Mouse (Mus musculus): ENCODE results near the gene Pias3. TPM values are rescaled to one million over a fixed set of nuclear protein-coding genes. Genes with fewer than 3 reads are reported as not detected.
A peak's percentile ranks its signal among the peaks of the same experiment; 100 is the strongest.

Pias3 gene
- polyA plus RNA-seq, 1 experiment from 2014 or later, result 28.2 TPM

DNA sequence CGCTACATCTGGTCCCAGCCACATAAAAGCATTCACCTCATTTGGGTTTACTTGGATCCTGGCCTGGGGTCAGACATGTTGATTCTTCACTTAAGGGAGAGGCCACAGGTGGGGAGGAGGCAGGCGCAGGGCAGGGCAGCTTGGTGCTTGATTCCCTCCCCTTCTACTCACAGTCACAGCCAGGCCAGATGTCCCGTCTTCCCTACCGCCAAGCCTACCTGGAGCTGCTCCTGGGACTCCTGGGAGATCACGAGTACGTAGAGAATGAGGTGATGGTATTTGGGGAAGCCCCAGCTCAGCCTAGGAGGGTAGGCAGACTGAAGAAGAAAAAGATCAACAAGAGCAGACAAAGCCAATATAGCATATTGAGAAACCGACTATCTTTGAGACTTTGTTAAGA lies 10.8 kb downstream of the Pias3 start:
- ATAC-seq (ENCODE audit: low FRiP score) (no peak), DNase-seq (ENCODE audit: low spot score) (no peak)
- no peak overlapping the region for H3K4me3 ChIP-seq (ENCODE audit: low read depth, low read length)
- H3K27me3 ChIP-seq (ENCODE audit: control insufficient read depth, insufficient read depth, low read length), result no peaks in the 10 kb centered on the region
- 0 out of 2 replicates have a peak, but pooled peaks cover 4% of the 10 kb centered on the region for H3K36me3 ChIP-seq (ENCODE audit: control insufficient read depth, insufficient read depth, low read length)
- 77% methylated on average over 7 of the region's 7 CpGs for WGBS
- H3K4me1 ChIP-seq (replicated peaks; ENCODE audit: control insufficient read depth, insufficient read depth, low read length), result no peaks in the 10 kb centered on the region
- no peak overlapping the region for H3K9ac ChIP-seq (ENCODE audit: low read depth, low read length)
- H3K9me3 ChIP-seq (ENCODE audit: control insufficient read depth, low read length), result no peaks in the 10 kb centered on the region
- H3K4me2 ChIP-seq (replicated peaks; ENCODE audit: low read depth, low read length), result no peak overlapping the region
- no peak overlapping the region for H3K27ac ChIP-seq (ENCODE audit: low read depth, low read length)

DNA sequence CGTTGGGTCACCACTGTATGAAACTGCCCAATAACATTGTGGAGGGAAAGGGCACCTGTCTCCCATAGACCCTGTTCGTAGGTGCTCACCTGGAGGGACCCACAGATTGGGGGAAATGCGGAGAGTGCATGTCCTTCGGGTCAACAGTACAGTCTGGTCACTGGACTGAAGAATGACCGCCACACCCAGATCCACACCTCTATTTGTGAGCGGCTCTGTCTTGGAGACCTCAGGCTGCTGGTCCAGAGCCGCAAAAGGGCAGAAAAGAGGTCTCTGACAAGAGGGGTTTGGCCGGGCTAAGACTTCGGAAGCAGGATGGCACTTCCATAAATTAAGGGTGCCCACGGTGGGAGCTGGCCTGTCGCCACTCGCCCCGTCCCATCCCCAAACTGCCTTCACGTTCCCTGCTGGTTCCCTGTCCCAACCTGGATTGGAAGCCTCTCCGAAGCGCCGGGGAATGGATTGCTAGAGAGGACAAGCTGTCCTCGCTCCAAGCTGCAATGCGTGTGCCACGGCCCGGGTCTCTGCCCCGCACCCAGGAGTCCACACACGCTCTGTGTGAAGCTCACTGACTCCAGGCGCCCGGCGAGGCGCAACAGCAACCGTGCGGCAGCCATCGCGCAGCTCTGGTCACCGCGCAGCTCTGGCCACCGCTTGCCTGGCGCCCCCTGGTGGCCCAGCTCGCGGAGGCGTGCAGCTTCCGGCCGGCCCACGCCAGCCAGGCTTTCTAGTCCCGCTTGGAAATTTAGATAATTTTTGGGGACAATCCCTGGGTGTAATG lies 11.9 kb downstream of the Pias3 start, which contains the start of gene Nudt17:
TSS of gene Nudt17 (minus strand) at position 660 of the 781 bp plus-strand sequence.
- Histone ChIP-seq H3K9ac (ENCODE audit: low read depth, low read length) (peak within 1 kb of the TSS; percentile 77), H3K27ac (ENCODE audit: low read depth, low read length) (no peak within 1 kb of the TSS), H3K36me3 (ENCODE audit: control insufficient read depth, insufficient read depth, low read length) (0 out of 2 replicates have a peak, but pooled peaks cover 4% of the 10 kb centered on the region), H3K27me3 (ENCODE audit: control insufficient read depth, insufficient read depth, low read length) (no peaks in the 10 kb centered on the region), H3K4me2 (replicated peaks; ENCODE audit: low read depth, low read length) (peak within 1 kb of the TSS; percentile 89), H3K4me3 (ENCODE audit: low read depth, low read length) (peak within 1 kb of the TSS; percentile 43), H3K9me3 (ENCODE audit: control insufficient read depth, low read length) (no peaks in the 10 kb centered on the region), H3K4me1 (replicated peaks; ENCODE audit: control insufficient read depth, insufficient read depth, low read length) (no peaks in the 10 kb centered on the region)
- 6% methylated on average over 42 of the region's 42 CpGs for whole genome bisulfite sequencing
- ATAC-seq (ENCODE audit: low FRiP score), result peak; percentile 89
- peak; percentile 92 for DNase-seq (ENCODE audit: low spot score)

DNA sequence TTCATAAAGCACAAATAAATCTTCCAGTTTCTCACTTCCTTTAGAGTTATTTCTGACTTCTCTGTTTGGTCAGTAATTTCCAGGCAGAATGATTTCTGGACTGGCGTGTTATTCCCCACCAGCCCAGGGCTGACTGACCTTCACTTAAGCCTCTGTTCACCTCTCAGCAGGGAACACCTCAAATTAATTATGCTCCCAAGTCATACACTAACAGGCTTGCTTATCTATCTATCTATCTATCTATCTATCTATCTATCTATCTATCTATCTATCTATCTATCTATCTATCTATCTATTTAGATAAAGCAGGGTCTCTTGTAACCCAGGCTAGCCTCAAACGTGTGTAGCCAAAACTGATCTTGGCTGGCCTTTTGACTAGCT lies 12.5 kb downstream of the Pias3 start:
- 52% methylated on average over 2 of the region's 2 CpGs for WGBS
- Histone ChIP-seq H3K9me3 (ENCODE audit: control insufficient read depth, low read length) (no peaks in the 10 kb centered on the region), H3K27ac (ENCODE audit: low read depth, low read length) (no peak overlapping the region), H3K36me3 (ENCODE audit: control insufficient read depth, insufficient read depth, low read length) (0 out of 2 replicates have a peak, but pooled peaks cover 9% of the 10 kb centered on the region), H3K4me2 (replicated peaks; ENCODE audit: low read depth, low read length) (no peak overlapping the region; the same call in 1 of the 2 replicates), H3K4me1 (replicated peaks; ENCODE audit: control insufficient read depth, insufficient read depth, low read length) (no peaks in the 10 kb centered on the region), H3K27me3 (ENCODE audit: control insufficient read depth, insufficient read depth, low read length) (no peaks in the 10 kb centered on the region), H3K9ac (ENCODE audit: low read depth, low read length) (no peak overlapping the region), H3K4me3 (ENCODE audit: low read depth, low read length) (no peak overlapping the region)
- DNase-seq (ENCODE audit: low spot score), result no peak
- peak; percentile 22; the same call in 1 of the 2 replicates for ATAC-seq (ENCODE audit: low FRiP score)

DNA sequence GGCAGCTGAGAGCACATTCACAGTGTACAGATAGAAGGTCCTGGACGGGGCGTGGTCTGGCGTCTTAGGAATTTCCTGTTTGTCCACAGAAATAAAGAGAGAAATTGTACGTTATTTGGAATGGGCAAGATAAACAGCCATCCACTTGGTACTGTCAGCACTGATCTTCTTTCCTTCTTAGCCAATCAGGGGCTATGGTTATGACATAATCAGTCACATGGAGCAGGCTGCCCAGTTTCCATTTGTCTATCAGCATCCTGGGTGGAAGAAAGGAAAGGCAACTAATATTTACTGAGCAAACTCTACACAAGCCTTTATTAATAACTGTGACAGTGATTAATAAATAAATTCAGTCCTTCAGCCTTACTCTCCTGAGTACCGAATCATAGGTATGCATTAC lies 18.1 kb downstream of the Pias3 start:
- H3K9me3 ChIP-seq (ENCODE audit: control insufficient read depth, low read length), result no peaks in the 10 kb centered on the region
- no peak for DNase-seq (ENCODE audit: low spot score)
- H3K27me3 ChIP-seq (ENCODE audit: control insufficient read depth, insufficient read depth, low read length), result no peaks in the 10 kb centered on the region
- 82% methylated on average over 5 of the region's 5 CpGs for WGBS
- H3K27ac ChIP-seq (ENCODE audit: low read depth, low read length), result no peak overlapping the region
- H3K36me3 ChIP-seq (ENCODE audit: control insufficient read depth, insufficient read depth, low read length), result peaks cover 9% of the 10 kb centered on the region; the same call in 1 of the 2 replicates
- no peak for ATAC-seq (ENCODE audit: low FRiP score)
- H3K9ac ChIP-seq (ENCODE audit: low read depth, low read length), result no peak overlapping the region
- no peaks in the 10 kb centered on the region for H3K4me1 ChIP-seq (replicated peaks; ENCODE audit: control insufficient read depth, insufficient read depth, low read length)
- no peak overlapping the region for H3K4me2 ChIP-seq (replicated peaks; ENCODE audit: low read depth, low read length)
- no peak overlapping the region for H3K4me3 ChIP-seq (ENCODE audit: low read depth, low read length)

GRCm38 (mm10) chr3:96715854-96716253 lies 19.7 kb downstream of the Pias3 start:
- no peak for DNase-seq (ENCODE audit: low spot score)
- peaks cover 9% of the 10 kb centered on the region; the same call in 1 of the 2 replicates for H3K36me3 ChIP-seq (ENCODE audit: control insufficient read depth, insufficient read depth, low read length)
- 73% methylated on average over 2 of the region's 2 CpGs for WGBS

DNA sequence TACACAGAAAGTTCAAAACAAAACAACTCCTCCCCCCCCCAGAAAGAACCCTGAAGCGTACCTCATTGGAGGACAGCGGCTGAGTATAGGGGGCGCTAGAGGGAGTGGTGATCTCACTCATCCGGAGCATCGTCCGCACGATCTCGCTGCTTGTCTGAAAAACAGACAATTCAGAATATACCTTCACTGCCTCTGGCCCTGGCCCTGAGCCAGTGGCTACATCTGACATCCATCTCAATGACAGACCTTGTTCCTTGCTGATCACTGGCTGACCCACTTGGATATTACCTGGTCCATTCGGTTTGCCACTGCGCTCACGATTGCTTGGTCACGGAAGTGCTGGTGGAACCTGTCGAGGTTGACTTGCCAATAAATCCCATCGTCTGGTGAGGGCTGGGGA lies 23.0 kb downstream of the Pias3 start:
- no peak for ATAC-seq (ENCODE audit: low FRiP score)
- Histone ChIP-seq H3K4me1 (replicated peaks; ENCODE audit: control insufficient read depth, insufficient read depth, low read length) (no peaks in the 10 kb centered on the region), H3K9ac (ENCODE audit: low read depth, low read length) (no peak overlapping the region), H3K36me3 (ENCODE audit: control insufficient read depth, insufficient read depth, low read length) (peaks cover 8% of the 10 kb centered on the region; the same call in 1 of the 2 replicates), H3K4me3 (ENCODE audit: low read depth, low read length) (no peak overlapping the region), H3K27me3 (ENCODE audit: control insufficient read depth, insufficient read depth, low read length) (no peaks in the 10 kb centered on the region), H3K4me2 (replicated peaks; ENCODE audit: low read depth, low read length) (no peak overlapping the region), H3K27ac (ENCODE audit: low read depth, low read length) (no peak overlapping the region), H3K9me3 (ENCODE audit: control insufficient read depth, low read length) (no peaks in the 10 kb centered on the region)
- 35% methylated on average over 14 of the region's 14 CpGs for WGBS
- DNase-seq (ENCODE audit: low spot score), result peak; percentile 58

More at GRCm38 (mm10) chr3:96715854-96716253, 19.7 kb downstream of the Pias3 start:
- no peaks in the 10 kb centered on the region for H3K4me1 ChIP-seq (replicated peaks; ENCODE audit: control insufficient read depth, insufficient read depth, low read length)
- H3K27me3 ChIP-seq (ENCODE audit: control insufficient read depth, insufficient read depth, low read length), result no peaks in the 10 kb centered on the region
- no peak overlapping the region for H3K4me2 ChIP-seq (replicated peaks; ENCODE audit: low read depth, low read length)
- H3K9me3 ChIP-seq (ENCODE audit: control insufficient read depth, low read length), result no peaks in the 10 kb centered on the region
- no peak for ATAC-seq (ENCODE audit: low FRiP score)
- H3K4me3 ChIP-seq (ENCODE audit: low read depth, low read length), result no peak overlapping the region
- no peak overlapping the region for H3K27ac ChIP-seq (ENCODE audit: low read depth, low read length)
- H3K9ac ChIP-seq (ENCODE audit: low read depth, low read length), result no peak overlapping the region

GRCm38 (mm10) chr3:96727343-96727827 lies 31.2 kb downstream of the Pias3 start, which contains the start of the genes Polr3c and Rnf115:
Polr3c (minus strand) TSS chr3:96727628.
Rnf115 (plus strand) TSS chr3:96727664.
- H3K27ac ChIP-seq (ENCODE audit: low read depth, low read length), result peak within 1 kb of the TSS; percentile 31
- H3K4me2 ChIP-seq (replicated peaks; ENCODE audit: low read depth, low read length), result peak within 1 kb of the TSS; percentile 67
- H3K4me1 ChIP-seq (replicated peaks; ENCODE audit: control insufficient read depth, insufficient read depth, low read length), result no peaks in the 10 kb centered on the region
- peaks cover under 1% of the 10 kb centered on the region; the same call in 1 of the 2 replicates for H3K36me3 ChIP-seq (ENCODE audit: control insufficient read depth, insufficient read depth, low read length)
- H3K4me3 ChIP-seq (ENCODE audit: low read depth, low read length), result peak within 1 kb of the TSS; percentile 59
- peak; percentile 96 for DNase-seq (ENCODE audit: low spot score)
- no peaks in the 10 kb centered on the region for H3K27me3 ChIP-seq (ENCODE audit: control insufficient read depth, insufficient read depth, low read length)
- peak within 1 kb of the TSS; percentile 62 for H3K9ac ChIP-seq (ENCODE audit: low read depth, low read length)
- ATAC-seq (ENCODE audit: low FRiP score), result peak; percentile 99
- no peaks in the 10 kb centered on the region for H3K9me3 ChIP-seq (ENCODE audit: control insufficient read depth, low read length)
- under 1% methylated on average over 29 of the region's 52 CpGs for WGBS

DNA sequence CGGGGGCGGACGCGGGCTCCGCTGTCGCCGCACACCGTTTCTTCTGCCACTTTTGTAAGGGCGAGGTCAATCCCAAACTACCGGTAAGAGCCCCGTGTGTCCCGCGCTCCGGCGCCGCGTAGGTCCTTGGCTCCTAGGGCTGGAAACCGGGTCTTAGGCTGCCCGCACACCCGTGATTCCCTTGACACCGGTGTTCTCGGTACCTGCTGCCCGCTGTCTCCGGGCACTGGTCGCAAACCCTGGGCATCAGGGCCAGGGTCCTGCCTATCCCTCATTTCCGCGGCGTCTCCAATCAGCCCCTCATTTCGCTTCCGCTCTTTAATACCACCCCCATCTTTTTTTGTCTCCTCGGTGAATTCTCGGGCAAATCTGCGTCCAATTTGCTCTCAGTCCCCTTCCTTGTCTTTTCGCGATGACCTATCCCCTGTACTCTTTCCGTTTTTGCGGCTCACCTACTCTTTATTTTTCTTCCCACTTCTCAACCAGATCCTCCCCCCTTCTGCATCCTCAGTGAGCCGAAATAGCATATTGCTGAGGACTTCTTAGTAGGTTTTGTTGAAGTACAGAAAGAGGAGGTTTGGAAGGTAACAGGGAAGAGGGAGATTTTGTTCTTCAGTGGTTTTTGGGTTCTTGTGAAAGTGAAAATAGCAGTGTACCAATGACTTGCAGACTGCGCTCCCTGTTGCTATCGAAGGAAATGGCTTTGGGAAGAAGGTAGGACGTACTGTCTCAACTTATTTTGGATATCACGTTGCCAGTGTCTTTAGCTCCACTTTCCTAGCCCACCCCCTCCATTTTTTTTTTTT lies 31.8 kb downstream of the Pias3 start:
- H3K9me3 ChIP-seq (ENCODE audit: control insufficient read depth, low read length), result no peaks in the 10 kb centered on the region
- DNase-seq (ENCODE audit: low spot score) (no peak), ATAC-seq (ENCODE audit: low FRiP score) (peak; percentile 69)
- H3K4me3 ChIP-seq (ENCODE audit: low read depth, low read length), result peak overlapping the region; percentile 59
- H3K4me1 ChIP-seq (replicated peaks; ENCODE audit: control insufficient read depth, insufficient read depth, low read length), result no peaks in the 10 kb centered on the region
- H3K9ac ChIP-seq (ENCODE audit: low read depth, low read length), result peak overlapping the region; percentile 62
- peak overlapping the region; percentile 67 for H3K4me2 ChIP-seq (replicated peaks; ENCODE audit: low read depth, low read length)
- H3K36me3 ChIP-seq (ENCODE audit: control insufficient read depth, insufficient read depth, low read length), result no peaks in the 10 kb centered on the region
- peak overlapping the region; percentile 31 for H3K27ac ChIP-seq (ENCODE audit: low read depth, low read length)
- H3K27me3 ChIP-seq (ENCODE audit: control insufficient read depth, insufficient read depth, low read length), result no peaks in the 10 kb centered on the region
- WGBS, result 1% methylated on average over 40 of the region's 42 CpGs
